9 mouse cellular contexts compared by ENCODE assay signal in genomic region chr3:54745799-54746198, GRCm38 (mm10). TPM values are rescaled to one million over a fixed set of nuclear protein-coding genes. Genes with fewer than 3 reads are reported as not detected.
DNase-seq lines count a peak whose midpoint lies in the region; ATAC-seq and TF ChIP-seq lines count a peak whose summit lies in the region.
"Had no signal": no experiment of that assay in that cellular context is flagged by ENCODE, and none has a peak within 500 bp of the region (broad histone marks: within the 10 kb centered on the region; RNA-seq: fewer than 3 reads in every experiment).

No protein-coding gene starts in this region.

- H3K9ac ChIP-seq in kidney, postnatal 0 days (ENCODE audit: low read depth, low read length): no peak overlapping the region
- H3K9ac ChIP-seq: heart, embryonic 13.5 days had no signal

- no peaks in the 10 kb centered on the region for H3K4me1 ChIP-seq in kidney, postnatal 0 days (replicated peaks; ENCODE audit: insufficient read depth, low read length)
- H3K4me1 ChIP-seq: heart, embryonic 13.5 days had no signal

- no peaks in the 10 kb centered on the region for H3K27me3 ChIP-seq in kidney, postnatal 0 days (ENCODE audit: insufficient read depth, low read length)
- H3K27me3 ChIP-seq: heart, embryonic 13.5 days had no signal

- no peak for DNase-seq in cerebellum, adult 18-20 months
- peak; percentile 17 to 43 for DNase-seq in left cerebral cortex, postnatal 14 days (ENCODE audit: low spot score in 2 of 2)
- DNase-seq in left cerebral cortex, adult 8-10 months (ENCODE audit: low spot score in 2 of 2): no peak
- DNase-seq in MN1 (ENCODE audit: low spot score): peak; percentile 45
- peak; percentile 50 for DNase-seq in kidney, postnatal 0 days (ENCODE audit: low spot score)
- peak; percentile 69 for DNase-seq in thymus, postnatal 4 days
- DNase-seq in urinary bladder, postnatal 10 days (ENCODE audit: low spot score): no peak

- intact Hi-C loops in left cerebral cortex, postnatal 14 days (cut with DNase I): no loop called here

- 60% methylated on average over 5 of the region's 5 CpGs for WGBS in kidney, postnatal 0 days

- TF ChIP-seq CTCF in kidney, postnatal 0 days (IDR thresholded peaks at IDR 0.05; ENCODE audit: low read depth): peak; percentile 66

- no peak overlapping the region for H3K4me3 ChIP-seq in kidney, postnatal 0 days (replicated peaks; ENCODE audit: low read depth, low read length)
- H3K4me3 ChIP-seq: heart, embryonic 13.5 days had no signal

- ATAC-seq in cerebellum, adult (ENCODE audit: insufficient number of reproducible peaks, low FRiP score, low TSS enrichment): 0 out of 2 replicates have a peak, but pooled peaks have one; percentile 9
- peak; percentile 68; the same call in 1 of the 2 replicates for ATAC-seq in kidney, postnatal 0 days (replicated peaks; ENCODE audit: low FRiP score, low read depth)

- H3K4me2 ChIP-seq in kidney, postnatal 0 days (ENCODE audit: low read length): no peak overlapping the region
- H3K4me2 ChIP-seq: heart, embryonic 13.5 days had no signal

- no peak overlapping the region for H3K27ac ChIP-seq in kidney, postnatal 0 days
- H3K27ac ChIP-seq: heart, embryonic 13.5 days had no signal

- no peaks in the 10 kb centered on the region for H3K9me3 ChIP-seq in kidney, postnatal 0 days (replicated peaks; ENCODE audit: low read length)

- H3K36me3 ChIP-seq in kidney, postnatal 0 days (ENCODE audit: insufficient read depth, low read length): peaks cover 78% of the 10 kb centered on the region

RNA-seq across cellular contexts. Expression of gene Smad9, which starts 9.6 kb away (rescaled TPM):
- 1 to 10 TPM; 6.1 to 6.2 TPM for total RNA-seq in left cerebral cortex, postnatal 14 days (2021)
- total RNA-seq in left cerebral cortex, adult 8-10 months (2022): 10 to 100 TPM; 11.0 to 12.5 (median 11.6) TPM
- polyA plus RNA-seq in kidney, postnatal 0 days (2015; fragmentation: Nextera tagmentation; extraction: Ambion mirVana): 0.68 and 0.87 TPM in 2 replicates

RNA-seq across cellular contexts. Expression of gene Alg5, which starts 10.5 kb away (rescaled TPM):
- 10 to 100 TPM; 20.2 to 21.0 TPM for total RNA-seq in left cerebral cortex, postnatal 14 days (2021)
- total RNA-seq in left cerebral cortex, adult 8-10 months (2022): 10 to 100 TPM; 13.7 to 23.2 (median 20.4) TPM
- polyA plus RNA-seq in kidney, postnatal 0 days (2015; fragmentation: Nextera tagmentation; extraction: Ambion mirVana): 80.1 and 86.4 TPM in 2 replicates

RNA-seq across cellular contexts. Expression of gene Exosc8, which starts 10.6 kb away (rescaled TPM):
- 10 to 100 TPM; 24.4 to 33.0 TPM for total RNA-seq in left cerebral cortex, postnatal 14 days (2021)
- 10 to 100 TPM; 31.9 to 36.9 (median 34.7) TPM for total RNA-seq in left cerebral cortex, adult 8-10 months (2022)
- polyA plus RNA-seq in kidney, postnatal 0 days (2015; fragmentation: Nextera tagmentation; extraction: Ambion mirVana): 80.5 TPM in 2 replicates

RNA-seq across cellular contexts. Expression of gene Gm21958, which starts 31.6 kb away (rescaled TPM):
- total RNA-seq in left cerebral cortex, postnatal 14 days (2021): not detected
- total RNA-seq in left cerebral cortex, adult 8-10 months (2022): not detected
- polyA plus RNA-seq in kidney, postnatal 0 days (2015; fragmentation: Nextera tagmentation; extraction: Ambion mirVana): 0.43 and 0.45 TPM in 2 replicates

RNA-seq across cellular contexts. Expression of gene Supt20, which starts 53.2 kb away (rescaled TPM):
- total RNA-seq in left cerebral cortex, postnatal 14 days (2021): 10 to 100 TPM; 37.6 to 43.5 TPM
- 10 to 100 TPM; 38.4 to 46.3 (median 41.1) TPM for total RNA-seq in left cerebral cortex, adult 8-10 months (2022)
- polyA plus RNA-seq in kidney, postnatal 0 days (2015; fragmentation: Nextera tagmentation; extraction: Ambion mirVana): 69.0 and 73.9 TPM in 2 replicates

Comparison
In these comparisons a context has a peak if more than half of its experiments do, and no peak if none do; other contexts are left out.
1. DNase-seq: peak in left cerebral cortex, postnatal 14 days (2 of 2), MN1 (single experiment), kidney, postnatal 0 days (single experiment) and thymus, postnatal 4 days (single experiment); none in cerebellum, adult 18-20 months (0 of 2), left cerebral cortex, adult 8-10 months (0 of 2) and urinary bladder, postnatal 10 days (single experiment).